In genomic region chr12:17069808-17070207, GRCm38 (mm10) we compare ENCODE assay signal across 8 mouse cellular contexts. TPM values are rescaled to one million over a fixed set of nuclear protein-coding genes. Genes with fewer than 3 reads are reported as not detected.
DNase-seq lines count a peak whose midpoint lies in the region; ATAC-seq lines count a peak whose summit lies in the region.

No protein-coding gene starts in this region.

- H3K4me3 ChIP-seq in midbrain, embryonic 14.5 days (replicated peaks; ENCODE audit: low read depth, low read length) = no peak overlapping the region

- H3K4me1 ChIP-seq in midbrain, embryonic 14.5 days (ENCODE audit: control insufficient read depth, insufficient read depth, low read length) = 0 out of 2 replicates have a peak, but pooled peaks cover 3% of the 10 kb centered on the region

- H3K9ac ChIP-seq in midbrain, embryonic 14.5 days (replicated peaks; ENCODE audit: low read length) = no peak overlapping the region

- peak; percentile 8 to 17 for DNase-seq in cerebellum, postnatal 25 days
- DNase-seq in cerebellum, adult 9-10 months = no peak
- peak; percentile 88 for DNase-seq in brain, adult 2 months (ENCODE audit: low read depth, low spot score)
- DNase-seq in layer of hippocampus, adult 9-10 months (ENCODE audit: low spot score) = peak; percentile 65
- DNase-seq in midbrain, embryonic 14.5 days = peak; percentile 39
- no peak for DNase-seq in spleen, postnatal 4 days (ENCODE audit: low spot score in 2 of 2)
- no peak for DNase-seq in ovary, postnatal 14 days (ENCODE audit: low spot score)

- H3K36me3 ChIP-seq in midbrain, embryonic 14.5 days (ENCODE audit: control insufficient read depth, insufficient read depth, low read length) = no peaks in the 10 kb centered on the region

- WGBS in midbrain, embryonic 14.5 days = 38% methylated on average over 9 of the region's 9 CpGs

- ATAC-seq in midbrain, embryonic 14.5 days (ENCODE audit: low FRiP score, low TSS enrichment) = peak; percentile 20; the same call in 1 of the 2 replicates
- no peak for ATAC-seq in megakaryocyte-erythroid progenitor cell, adult 5-6 weeks (replicated peaks; ENCODE audit: low FRiP score, low TSS enrichment, poor library complexity, severe bottlenecking)

- no peak overlapping the region for H3K27ac ChIP-seq in midbrain, embryonic 14.5 days (replicated peaks; ENCODE audit: low read depth, low read length)

- H3K4me2 ChIP-seq in midbrain, embryonic 14.5 days (ENCODE audit: low read length) = no peak overlapping the region

- H3K27me3 ChIP-seq in midbrain, embryonic 14.5 days (ENCODE audit: control insufficient read depth, insufficient read depth, low read length) = no peaks in the 10 kb centered on the region

- no peaks in the 10 kb centered on the region for H3K9me3 ChIP-seq in midbrain, embryonic 14.5 days (ENCODE audit: control insufficient read depth, low read length)

RNA-seq across cellular contexts. Expression of gene 2410004P03Rik, which starts 58.3 kb away (rescaled TPM):
- 2.6 and 3.4 TPM in 2 replicates for polyA plus RNA-seq in midbrain, embryonic 14.5 days (2014; fragmentation: Nextera tagmentation; extraction: Ambion mirVana)
- not detected in 2 replicates for total RNA-seq in megakaryocyte-erythroid progenitor cell, adult 5-6 weeks (2014; fragmentation: Nextera tagmentation)
- not detected in 2 replicates for total RNA-seq in megakaryocyte-erythroid progenitor cell, adult 5-6 weeks (2017)

Comparison
In these comparisons a context has a peak if more than half of its experiments do, and no peak if none do; other contexts are left out.
1. DNase-seq: peak in cerebellum, postnatal 25 days (2 of 2), brain, adult 2 months (single experiment), layer of hippocampus, adult 9-10 months (single experiment) and midbrain, embryonic 14.5 days (single experiment); none in cerebellum, adult 9-10 months (single experiment), spleen, postnatal 4 days (0 of 2) and ovary, postnatal 14 days (single experiment).